Mouse (Mus musculus): Measurements from ENCODE around the gene Cavin3.

Cavin3 gene

GRCm38 (mm10) chr7:105481505-105482411 lies at the start of gene Cavin3:
TSS of gene Cavin3 (minus strand) at chr7:105482300.
- DNase-seq (ENCODE audit: low spot score): peak; percentile 71

GRCm38 (mm10) chr7:105528094-105528493 lies 46.0 kb upstream of the Cavin3 start:
- DNase-seq (ENCODE audit: low spot score): no peak

DNA sequence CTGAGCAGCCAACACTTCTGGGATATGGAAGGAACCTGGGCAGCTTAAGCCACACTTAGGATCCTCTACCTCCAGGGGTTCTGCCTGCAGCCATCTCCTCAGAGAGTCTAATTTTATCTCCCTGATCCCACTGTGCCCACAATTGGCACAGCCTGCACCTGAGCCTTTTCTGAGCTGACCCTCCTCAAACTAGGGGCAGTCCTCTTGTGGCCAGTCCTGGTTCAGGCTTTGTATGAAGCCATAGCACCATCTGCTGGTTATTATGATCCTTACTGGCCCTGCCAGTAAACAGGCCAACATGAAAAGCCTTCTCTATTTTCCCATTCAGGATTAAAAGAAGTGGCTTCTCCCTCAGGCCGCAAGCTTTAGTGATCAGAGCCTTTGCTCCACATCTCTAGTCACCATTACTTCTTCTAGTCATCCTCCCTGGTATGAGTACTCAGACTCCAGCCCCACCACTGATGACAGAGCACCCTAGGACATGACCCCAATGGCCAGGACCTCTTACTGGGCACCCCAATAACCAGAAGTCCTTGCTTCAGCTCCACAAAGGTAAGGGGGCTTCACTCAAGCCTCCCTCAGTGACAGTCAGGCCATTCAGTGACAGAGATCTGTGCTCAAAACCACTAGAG lies 45.3 kb upstream of the Cavin3 start:
- DNase-seq (ENCODE audit: low spot score): peak; percentile 73

GRCm38 (mm10) chr7:105524222-105524621 lies 42.1 kb upstream of the Cavin3 start:
- no peak for DNase-seq (ENCODE audit: low spot score)

- DNase-seq (ENCODE audit: low spot score): peak; percentile 30
These were observed 38.1 kb upstream of the Cavin3 start for GRCm38 (mm10) chr7:105520201-105520600.

- DNase-seq (ENCODE audit: low spot score): no peak
These were observed 37.7 kb upstream of the Cavin3 start for GRCm38 (mm10) chr7:105519771-105520170.

- DNase-seq (ENCODE audit: low spot score): no peak
These were observed 37.2 kb upstream of the Cavin3 start for GRCm38 (mm10) chr7:105519336-105519735.

DNA sequence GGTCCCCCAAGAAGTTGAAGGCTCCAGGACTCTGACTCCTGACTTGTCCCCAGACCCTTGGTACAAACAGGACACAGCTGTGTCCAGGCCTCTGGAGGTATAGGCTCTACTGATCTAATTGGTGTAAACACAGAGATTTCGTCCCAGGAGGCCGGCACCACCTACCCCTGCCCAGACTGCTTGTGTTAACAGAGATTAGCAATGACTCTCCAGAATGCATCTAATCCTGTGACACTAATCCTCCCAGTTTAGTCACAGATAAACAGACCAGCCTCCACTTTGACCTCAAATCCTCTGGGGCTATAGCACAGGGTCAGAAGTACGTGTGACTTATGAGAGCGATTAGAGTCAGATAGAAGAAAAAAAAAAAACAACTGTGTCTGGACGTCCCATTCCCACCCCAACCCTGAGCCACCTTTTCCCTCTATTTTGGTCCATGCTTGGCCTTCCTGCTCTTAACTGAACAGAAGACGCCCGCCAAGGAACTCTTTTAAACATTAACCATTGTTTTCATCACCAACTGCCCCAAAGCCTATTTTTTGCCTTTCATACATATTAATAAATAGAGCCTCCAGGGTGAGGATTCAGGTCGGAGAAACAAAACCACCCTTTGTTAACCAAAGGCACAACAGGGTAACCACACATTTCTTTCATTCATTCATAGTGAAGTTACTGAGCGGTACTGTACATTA lies 34.7 kb upstream of the Cavin3 start:
- DNase-seq (ENCODE audit: low spot score): peak; percentile 16

DNA sequence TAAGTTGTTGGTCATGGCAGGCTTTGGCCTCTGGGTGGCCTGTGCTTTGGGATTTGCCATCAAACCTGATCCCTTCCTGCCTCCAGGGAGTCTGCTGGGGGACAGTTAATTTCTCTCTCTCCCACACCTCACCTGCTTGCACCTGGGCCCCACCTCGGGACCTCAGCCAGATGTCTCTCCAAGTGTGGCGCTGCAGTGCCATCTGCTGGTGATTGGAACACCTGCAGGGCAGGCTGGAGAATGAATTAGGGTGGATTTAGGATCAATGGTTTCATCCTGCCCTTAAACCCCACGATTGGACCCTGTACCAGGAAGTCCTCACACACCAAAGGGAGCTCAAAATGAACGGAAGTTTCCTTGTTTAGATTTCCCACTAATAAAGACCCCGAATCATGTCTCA lies 33.1 kb upstream of the Cavin3 start:
- DNase-seq (ENCODE audit: low spot score): peak; percentile 77

DNA sequence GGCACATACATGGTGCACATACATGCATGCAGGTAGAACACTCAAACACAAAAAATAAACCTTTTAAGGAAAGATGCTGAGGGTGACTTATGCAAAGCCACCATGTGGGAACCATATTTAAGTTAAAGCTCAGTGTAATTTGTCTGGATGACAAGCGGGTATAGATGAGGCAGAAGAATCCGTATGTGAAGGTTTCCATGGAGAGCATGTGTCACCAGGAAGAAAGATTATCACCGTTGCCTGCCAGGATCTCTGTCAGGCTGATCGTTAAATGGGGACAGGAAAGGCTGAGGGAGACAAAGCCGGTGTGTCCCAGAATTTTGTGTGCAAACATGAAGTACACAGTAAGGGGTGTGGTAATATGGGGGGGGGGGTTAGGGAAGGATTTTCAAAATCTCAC lies 32.5 kb upstream of the Cavin3 start:
- peak; percentile 4 for DNase-seq (ENCODE audit: low spot score)

GRCm38 (mm10) chr7:105513845-105514291 lies 31.8 kb upstream of the Cavin3 start:
- DNase-seq (ENCODE audit: low spot score): peak; percentile 5

DNA sequence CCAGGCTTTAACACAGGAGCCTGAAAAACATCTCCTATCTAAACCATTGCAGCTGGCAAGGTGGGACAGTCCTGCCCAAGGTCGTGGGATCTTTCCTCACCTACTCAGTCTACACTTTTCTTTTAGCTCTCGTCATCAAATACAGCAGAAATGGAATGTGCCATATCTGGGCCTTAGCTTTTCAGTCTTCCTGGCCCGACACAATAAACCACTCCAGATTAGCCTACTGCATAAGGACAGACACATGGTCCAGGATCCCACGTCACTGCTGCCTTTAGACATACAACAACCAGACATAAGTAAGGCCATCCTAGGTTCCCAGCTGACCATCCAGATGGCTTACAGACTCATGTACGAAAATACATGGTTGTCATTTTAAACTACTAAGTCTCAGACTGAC lies 28.0 kb upstream of the Cavin3 start:
- no peak for DNase-seq (ENCODE audit: low spot score)

- DNase-seq (ENCODE audit: low spot score): no peak
These were observed 25.2 kb upstream of the Cavin3 start for GRCm38 (mm10) chr7:105507257-105507656.

- DNase-seq (ENCODE audit: low spot score): no peak
These were observed 19.9 kb upstream of the Cavin3 start for GRCm38 (mm10) chr7:105501984-105502383.

DNA sequence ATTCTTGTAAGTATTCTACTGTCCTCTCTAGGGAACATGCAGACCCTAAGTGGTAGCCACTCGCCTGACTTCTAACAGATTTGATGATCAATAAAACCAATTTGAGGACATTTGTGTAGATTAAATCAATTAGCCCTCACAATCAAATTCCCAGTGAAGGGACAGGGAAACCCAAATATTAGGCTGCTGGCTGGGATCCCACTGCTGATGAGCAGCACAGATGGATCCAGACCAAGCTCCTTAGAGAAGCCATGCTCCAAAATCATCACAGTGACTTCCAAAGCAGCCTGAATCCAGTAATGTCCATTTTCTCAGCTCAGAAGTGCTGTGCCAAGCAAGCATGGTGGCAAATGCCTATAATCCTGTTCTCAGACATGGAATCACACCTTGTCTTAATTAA lies 17.6 kb upstream of the Cavin3 start:
- no peak for DNase-seq (ENCODE audit: low spot score)

DNA sequence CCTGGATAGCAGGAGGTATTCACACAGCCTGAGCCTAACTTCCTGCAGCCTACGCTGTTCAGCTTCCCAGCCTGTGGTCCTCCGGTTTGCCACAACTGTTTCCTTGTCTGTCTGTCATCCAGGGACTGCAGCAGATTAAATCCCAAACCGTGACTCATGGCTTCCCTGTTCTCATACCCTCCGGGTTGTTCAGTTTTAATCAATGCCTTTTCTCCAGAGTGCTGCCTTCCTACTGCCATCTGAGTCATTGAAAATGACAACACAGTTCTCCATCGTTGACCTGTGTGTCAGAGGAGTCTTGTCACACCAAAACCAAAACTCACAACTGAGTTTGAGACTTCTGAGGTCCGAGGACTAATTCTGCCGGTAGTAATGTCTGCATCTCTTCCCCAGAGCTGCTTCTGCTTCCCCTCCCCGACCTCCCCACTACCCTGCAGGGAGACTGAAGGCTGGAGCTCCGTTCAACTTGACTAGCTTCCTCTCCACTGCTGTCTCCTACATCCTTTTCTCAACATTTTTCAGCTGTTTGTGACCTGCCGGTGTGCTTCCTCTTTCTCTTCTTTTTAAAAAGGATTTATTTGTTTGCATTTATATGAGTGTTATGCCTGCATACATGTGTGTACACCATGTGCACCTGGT lies 16.9 kb upstream of the Cavin3 start:
- DNase-seq (ENCODE audit: low spot score): peak; percentile 12

- no peak for DNase-seq (ENCODE audit: low spot score)
These were observed 15.8 kb upstream of the Cavin3 start for GRCm38 (mm10) chr7:105497881-105498280.

- no peak for DNase-seq (ENCODE audit: low spot score)
These were observed 5.2 kb upstream of the Cavin3 start for GRCm38 (mm10) chr7:105487104-105487876.

DNA sequence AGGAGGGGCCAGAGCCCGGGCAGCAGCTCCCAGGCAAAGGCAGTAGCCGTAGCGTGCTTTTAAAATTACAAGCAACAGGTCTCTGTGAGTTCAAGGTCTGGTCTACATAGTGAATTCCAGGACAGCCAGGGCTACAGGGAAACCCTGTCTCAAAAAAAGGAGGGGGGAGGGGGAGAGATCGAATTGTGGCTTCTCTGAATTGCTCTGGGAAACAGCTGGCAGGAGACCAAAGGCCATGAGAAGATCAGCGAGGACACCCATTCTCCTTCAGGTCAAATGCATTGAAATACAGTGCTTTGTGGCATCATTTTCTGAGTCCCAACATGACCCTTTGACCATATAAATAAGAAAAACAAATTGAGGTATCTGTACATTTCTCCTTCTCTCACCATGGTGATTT lies 2.9 kb upstream of the Cavin3 start:
- DNase-seq (ENCODE audit: low spot score): no peak

GRCm38 (mm10) chr7:105482426-105482825 lies 326 bp upstream of the Cavin3 start:
- DNase-seq (ENCODE audit: low spot score): peak; percentile 42

All from embryo, embryonic 10.5 days (tissue).